Mouse (Mus musculus): Measurements from ENCODE around the gene Osbpl2. TPM values are rescaled to one million over a fixed set of nuclear protein-coding genes. Genes with fewer than 3 reads are reported as not detected.

Osbpl2 gene
- polyA plus RNA-seq, 1 experiment from 2014 or later: 43.7 TPM

- DNase-seq (ENCODE audit: low spot score) (no peak), ATAC-seq (ENCODE audit: insufficient read depth, low FRiP score, low TSS enrichment) (no peak)
- 0 out of 2 replicates have a peak, but pooled peaks cover 3% of the 10 kb centered on the region for H3K9me3 ChIP-seq (ENCODE audit: control insufficient read depth, low read length)
- H3K4me2 ChIP-seq (ENCODE audit: low read depth): no peak overlapping the region
- H3K9ac ChIP-seq (ENCODE audit: low read length): no peak overlapping the region
- no peaks in the 10 kb centered on the region for H3K36me3 ChIP-seq (ENCODE audit: control insufficient read depth, insufficient read depth, low read length)
- 48% methylated on average over 3 of the region's 3 CpGs for WGBS
- H3K27me3 ChIP-seq (ENCODE audit: control insufficient read depth, insufficient read depth, low read length): 0 out of 2 replicates have a peak, but pooled peaks cover 2% of the 10 kb centered on the region
- no peak overlapping the region for H3K27ac ChIP-seq (ENCODE audit: low read depth, low read length)
- H3K4me3 ChIP-seq (ENCODE audit: low read depth, low read length): no peak overlapping the region
- no peaks in the 10 kb centered on the region for H3K4me1 ChIP-seq (ENCODE audit: control insufficient read depth, insufficient read depth, low read length)
Observed at GRCm38 (mm10) chr2:180084565-180084964, 34.5 kb upstream of the Osbpl2 start.

- ATAC-seq (ENCODE audit: insufficient read depth, low FRiP score, low TSS enrichment): no peak
- no peaks in the 10 kb centered on the region for H3K4me1 ChIP-seq (ENCODE audit: control insufficient read depth, insufficient read depth, low read length)
- 0 out of 2 replicates have a peak, but pooled peaks cover 3% of the 10 kb centered on the region for H3K9me3 ChIP-seq (ENCODE audit: control insufficient read depth, low read length)
- H3K27me3 ChIP-seq (ENCODE audit: control insufficient read depth, insufficient read depth, low read length): 0 out of 2 replicates have a peak, but pooled peaks cover 2% of the 10 kb centered on the region
- H3K36me3 ChIP-seq (ENCODE audit: control insufficient read depth, insufficient read depth, low read length): no peaks in the 10 kb centered on the region
- H3K9ac ChIP-seq (ENCODE audit: low read length): no peak overlapping the region
- DNase-seq (ENCODE audit: low spot score): no peak
- 77% methylated on average over 16 of the region's 16 CpGs for WGBS
- no peak overlapping the region for H3K4me2 ChIP-seq (ENCODE audit: low read depth)
- H3K27ac ChIP-seq (ENCODE audit: low read depth, low read length): no peak overlapping the region
- no peak overlapping the region for H3K4me3 ChIP-seq (ENCODE audit: low read depth, low read length)
Observed at GRCm38 (mm10) chr2:180085926-180086636, 33.0 kb upstream of the Osbpl2 start.

GRCm38 (mm10) chr2:180086637-180087027, 32.5 kb upstream of the Osbpl2 start:
- no peaks in the 10 kb centered on the region for H3K4me1 ChIP-seq (ENCODE audit: control insufficient read depth, insufficient read depth, low read length)
- H3K9me3 ChIP-seq (ENCODE audit: control insufficient read depth, low read length): 0 out of 2 replicates have a peak, but pooled peaks cover 3% of the 10 kb centered on the region
- ATAC-seq (ENCODE audit: insufficient read depth, low FRiP score, low TSS enrichment) (no peak), DNase-seq (ENCODE audit: low spot score) (no peak)
- H3K27me3 ChIP-seq (ENCODE audit: control insufficient read depth, insufficient read depth, low read length): 0 out of 2 replicates have a peak, but pooled peaks cover 2% of the 10 kb centered on the region
- 88% methylated on average over 5 of the region's 5 CpGs for WGBS
- no peaks in the 10 kb centered on the region for H3K36me3 ChIP-seq (ENCODE audit: control insufficient read depth, insufficient read depth, low read length)
- H3K4me2 ChIP-seq (ENCODE audit: low read depth): no peak overlapping the region
- no peak overlapping the region for H3K27ac ChIP-seq (ENCODE audit: low read depth, low read length)
- H3K4me3 ChIP-seq (ENCODE audit: low read depth, low read length): no peak overlapping the region
- no peak overlapping the region for H3K9ac ChIP-seq (ENCODE audit: low read length)

- H3K36me3 ChIP-seq (ENCODE audit: control insufficient read depth, insufficient read depth, low read length): no peaks in the 10 kb centered on the region
- H3K9ac ChIP-seq (ENCODE audit: low read length): no peak overlapping the region
- H3K4me1 ChIP-seq (ENCODE audit: control insufficient read depth, insufficient read depth, low read length): no peaks in the 10 kb centered on the region
- H3K9me3 ChIP-seq (ENCODE audit: control insufficient read depth, low read length): 0 out of 2 replicates have a peak, but pooled peaks cover 3% of the 10 kb centered on the region
- no peak overlapping the region for H3K4me3 ChIP-seq (ENCODE audit: low read depth, low read length)
- H3K27me3 ChIP-seq (ENCODE audit: control insufficient read depth, insufficient read depth, low read length): 0 out of 2 replicates have a peak, but pooled peaks cover 2% of the 10 kb centered on the region
- H3K27ac ChIP-seq (ENCODE audit: low read depth, low read length): no peak overlapping the region
- 94% methylated on average over 4 of the region's 4 CpGs for WGBS
- DNase-seq (ENCODE audit: low spot score) (no peak), ATAC-seq (ENCODE audit: insufficient read depth, low FRiP score, low TSS enrichment) (no peak)
- H3K4me2 ChIP-seq (ENCODE audit: low read depth): no peak overlapping the region
Observed at GRCm38 (mm10) chr2:180087472-180087871, 31.6 kb upstream of the Osbpl2 start.

GRCm38 (mm10) chr2:180090285-180090684, 28.8 kb upstream of the Osbpl2 start:
- no peak overlapping the region for H3K4me3 ChIP-seq (ENCODE audit: low read depth, low read length)
- H3K27ac ChIP-seq (ENCODE audit: low read depth, low read length): no peak overlapping the region
- H3K9ac ChIP-seq (ENCODE audit: low read length): no peak overlapping the region
- 66% methylated on average over 11 of the region's 11 CpGs for WGBS
- H3K9me3 ChIP-seq (ENCODE audit: control insufficient read depth, low read length): 0 out of 2 replicates have a peak, but pooled peaks cover 3% of the 10 kb centered on the region
- H3K27me3 ChIP-seq (ENCODE audit: control insufficient read depth, insufficient read depth, low read length): 0 out of 2 replicates have a peak, but pooled peaks cover 2% of the 10 kb centered on the region
- no peak overlapping the region for H3K4me2 ChIP-seq (ENCODE audit: low read depth)
- DNase-seq (ENCODE audit: low spot score) (no peak), ATAC-seq (ENCODE audit: insufficient read depth, low FRiP score, low TSS enrichment) (no peak)
- H3K36me3 ChIP-seq (ENCODE audit: control insufficient read depth, insufficient read depth, low read length): no peaks in the 10 kb centered on the region
- H3K4me1 ChIP-seq (ENCODE audit: control insufficient read depth, insufficient read depth, low read length): no peaks in the 10 kb centered on the region

- ATAC-seq (ENCODE audit: insufficient read depth, low FRiP score, low TSS enrichment): no peak
- no peaks in the 10 kb centered on the region for H3K9me3 ChIP-seq (ENCODE audit: control insufficient read depth, low read length)
- H3K27me3 ChIP-seq (ENCODE audit: control insufficient read depth, insufficient read depth, low read length): peaks cover 13% of the 10 kb centered on the region
- no peaks in the 10 kb centered on the region for H3K4me1 ChIP-seq (ENCODE audit: control insufficient read depth, insufficient read depth, low read length)
- no peak overlapping the region for H3K4me3 ChIP-seq (ENCODE audit: low read depth, low read length)
- H3K36me3 ChIP-seq (ENCODE audit: control insufficient read depth, insufficient read depth, low read length): no peaks in the 10 kb centered on the region
- DNase-seq (ENCODE audit: low spot score): no peak
- H3K4me2 ChIP-seq (ENCODE audit: low read depth): no peak overlapping the region
- 33% methylated on average over 5 of the region's 5 CpGs for WGBS
- no peak overlapping the region for H3K27ac ChIP-seq (ENCODE audit: low read depth, low read length)
- no peak overlapping the region for H3K9ac ChIP-seq (ENCODE audit: low read length)
Observed at GRCm38 (mm10) chr2:180095711-180096110, 23.4 kb upstream of the Osbpl2 start.

GRCm38 (mm10) chr2:180097585-180097984, 21.5 kb upstream of the Osbpl2 start:
- Histone ChIP-seq H3K4me3 (ENCODE audit: low read depth, low read length) (no peak overlapping the region), H3K4me2 (ENCODE audit: low read depth) (no peak overlapping the region), H3K27ac (ENCODE audit: low read depth, low read length) (no peak overlapping the region), H3K9ac (ENCODE audit: low read length) (peak overlapping the region; percentile 18; the same call in 1 of the 2 replicates), H3K4me1 (ENCODE audit: control insufficient read depth, insufficient read depth, low read length) (peaks cover under 1% of the 10 kb centered on the region; the same call in 1 of the 2 replicates), H3K36me3 (ENCODE audit: control insufficient read depth, insufficient read depth, low read length) (no peaks in the 10 kb centered on the region), H3K9me3 (ENCODE audit: control insufficient read depth, low read length) (no peaks in the 10 kb centered on the region), H3K27me3 (ENCODE audit: control insufficient read depth, insufficient read depth, low read length) (peaks cover 31% of the 10 kb centered on the region)
- ATAC-seq (ENCODE audit: insufficient read depth, low FRiP score, low TSS enrichment) (no peak), DNase-seq (ENCODE audit: low spot score) (no peak)
- WGBS: 48% methylated on average over 3 of the region's 3 CpGs

- H3K9me3 ChIP-seq (ENCODE audit: control insufficient read depth, low read length): no peaks in the 10 kb centered on the region
- H3K4me3 ChIP-seq (ENCODE audit: low read depth, low read length): no peak overlapping the region
- H3K4me1 ChIP-seq (ENCODE audit: control insufficient read depth, insufficient read depth, low read length): peaks cover 7% of the 10 kb centered on the region; the same call in 1 of the 2 replicates
- H3K27me3 ChIP-seq (ENCODE audit: control insufficient read depth, insufficient read depth, low read length): peaks cover 37% of the 10 kb centered on the region
- WGBS: 47% methylated on average over 5 of the region's 5 CpGs
- no peak overlapping the region for H3K4me2 ChIP-seq (ENCODE audit: low read depth)
- H3K36me3 ChIP-seq (ENCODE audit: control insufficient read depth, insufficient read depth, low read length): no peaks in the 10 kb centered on the region
- H3K9ac ChIP-seq (ENCODE audit: low read length): no peak overlapping the region
- ATAC-seq (ENCODE audit: insufficient read depth, low FRiP score, low TSS enrichment) (no peak), DNase-seq (ENCODE audit: low spot score) (no peak)
- no peak overlapping the region for H3K27ac ChIP-seq (ENCODE audit: low read depth, low read length)
Observed at GRCm38 (mm10) chr2:180098167-180098566, 20.9 kb upstream of the Osbpl2 start.

GRCm38 (mm10) chr2:180099529-180099928, 19.6 kb upstream of the Osbpl2 start:
- WGBS: 10% methylated on average over 15 of the region's 15 CpGs
- no peak overlapping the region for H3K4me3 ChIP-seq (ENCODE audit: low read depth, low read length)

More at GRCm38 (mm10) chr2:180099529-180099928, 19.6 kb upstream of the Osbpl2 start:
- H3K36me3 ChIP-seq (ENCODE audit: control insufficient read depth, insufficient read depth, low read length): no peaks in the 10 kb centered on the region
- H3K27ac ChIP-seq (ENCODE audit: low read depth, low read length): no peak overlapping the region
- ATAC-seq (ENCODE audit: insufficient read depth, low FRiP score, low TSS enrichment) (no peak), DNase-seq (ENCODE audit: low spot score) (no peak)
- H3K4me1 ChIP-seq (ENCODE audit: control insufficient read depth, insufficient read depth, low read length): peaks cover 14% of the 10 kb centered on the region; the same call in 1 of the 2 replicates
- H3K9me3 ChIP-seq (ENCODE audit: control insufficient read depth, low read length): no peaks in the 10 kb centered on the region
- no peak overlapping the region; the same call in 1 of the 2 replicates for H3K4me2 ChIP-seq (ENCODE audit: low read depth)
- peaks cover 49% of the 10 kb centered on the region for H3K27me3 ChIP-seq (ENCODE audit: control insufficient read depth, insufficient read depth, low read length)
- H3K9ac ChIP-seq (ENCODE audit: low read length): peak overlapping the region; percentile 5; the same call in 1 of the 2 replicates
